Comparison of ENCODE assay signal across 8 mouse cellular contexts in genomic region chr6:30047271-30048162, GRCm38 (mm10). TPM values are rescaled to one million over a fixed set of nuclear protein-coding genes. Genes with fewer than 3 reads are reported as not detected.
DNase-seq lines count a peak whose midpoint lies in the region; ATAC-seq and TF ChIP-seq lines count a peak whose summit lies in the region.

TSS of gene Nrf1 (plus strand) at chr6:30047988.

- peak within 1 kb of the TSS; percentile 99 for H3K9ac ChIP-seq in MEL (ENCODE audit: control insufficient read depth, low read depth, low read length, poor library complexity, severe bottlenecking)
- H3K9ac ChIP-seq in neural tube, embryonic 15.5 days (replicated peaks) = peak within 1 kb of the TSS; percentile 97

- peaks cover 50% of the 10 kb centered on the region for H3K79me2 ChIP-seq in MEL (ENCODE audit: control insufficient read depth, insufficient read depth, low read length, poor library complexity)

- ATAC-seq in neural tube, embryonic 15.5 days (ENCODE audit: low FRiP score) = peak; percentile 97

- H3K27ac ChIP-seq in MEL (ENCODE audit: control insufficient read depth, low read depth, low read length) = peak within 1 kb of the TSS; percentile 97
- H3K27ac ChIP-seq in layer of hippocampus, adult 2 months = peak within 1 kb of the TSS; percentile 100
- H3K27ac ChIP-seq in neural tube, embryonic 15.5 days (replicated peaks) = peak within 1 kb of the TSS; percentile 100

- WGBS in lung, adult 2 months = under 1% methylated on average over 67 of the region's 78 CpGs
- WGBS in neural tube, embryonic 15.5 days = under 1% methylated on average over 71 of the region's 78 CpGs

- peak within 1 kb of the TSS; percentile 79 for H3K4me2 ChIP-seq in neural tube, embryonic 15.5 days

- DNase-seq in MEL (ENCODE audit: low read depth, low spot score) = peak; percentile 89
- peak; percentile 89 for DNase-seq in cerebellum, adult 8-10 months
- peak; percentile 79 for DNase-seq in forelimb bud, embryonic 11.5 days (ENCODE audit: low read depth, low spot score)
- peak; percentile 95 for DNase-seq in heart, postnatal 4 days
- peak; percentile 91 to 95 for DNase-seq in layer of hippocampus, adult 2 months (ENCODE audit: low spot score in 2 of 2)
- DNase-seq in lung, adult 2 months = peak; percentile 93
- DNase-seq in testis, postnatal 10 days (ENCODE audit: low spot score) = peak; percentile 95

- TF ChIP-seq EP300 in MEL (IDR thresholded peaks at IDR 0.05; ENCODE audit: low read depth in 1 of 2, low read length in 2 of 2) = peak in 1 of 2 experiments; percentile 25; a peak in 2 of 4 replicates

- TF ChIP-seq POLR2A in MEL (IDR thresholded peaks at IDR 0.05; ENCODE audit: control insufficient read depth in 1 of 2, insufficient read depth in 1 of 2, low read depth in 1 of 2, low read length in 2 of 2, poor library complexity in 1 of 2) = peak; percentile 87 to 89; a peak in 3 of 4 replicates
- peak; percentile 88 for TF ChIP-seq POLR2A in lung, adult 2 months (IDR thresholded peaks at IDR 0.05; ENCODE audit: borderline replicate concordance, extremely low read depth, low read depth, low read length)

- peaks cover 2 to 29% of the 10 kb centered on the region in 2 experiments; a peak in 3 of 4 replicates for H3K36me3 ChIP-seq in MEL (ENCODE audit: control insufficient read depth in 1 of 2, insufficient read depth in 2 of 2, low read length in 2 of 2)
- no peaks in the 10 kb centered on the region for H3K36me3 ChIP-seq in neural tube, embryonic 15.5 days

- no peak for TF ChIP-seq CTCF in MEL (IDR thresholded peaks at IDR 0.05 in 2 of 3, conservative IDR thresholded peaks at IDR 0.05 in 1 of 3; ENCODE audit: control insufficient read depth in 1 of 3, insufficient read depth in 1 of 3, low read depth in 2 of 3, low read length in 3 of 3, poor library complexity in 1 of 3, severe bottlenecking in 1 of 3)
- TF ChIP-seq CTCF in layer of hippocampus, adult 2 months (conservative IDR thresholded peaks at IDR 0.05) = peak; percentile 66
- TF ChIP-seq CTCF in lung, adult 2 months (IDR thresholded peaks at IDR 0.05; ENCODE audit: insufficient read depth, low read length) = no peak

- H3K9me3 ChIP-seq in MEL (replicated peaks; ENCODE audit: insufficient read depth, low read length) = no peaks in the 10 kb centered on the region
- no peaks in the 10 kb centered on the region for H3K9me3 ChIP-seq in neural tube, embryonic 15.5 days (replicated peaks)

- H3K4me1 ChIP-seq in MEL (ENCODE audit: control insufficient read depth in 1 of 2, insufficient read depth in 2 of 2, low read length in 2 of 2) = peaks cover 14 to 18% of the 10 kb centered on the region in 2 experiments; a peak in 3 of 4 replicates
- peaks cover 12% of the 10 kb centered on the region for H3K4me1 ChIP-seq in lung, adult 2 months (ENCODE audit: control insufficient read depth, insufficient read depth, low read length)
- H3K4me1 ChIP-seq in neural tube, embryonic 15.5 days = peaks cover 38% of the 10 kb centered on the region

- no peaks in the 10 kb centered on the region for H3K27me3 ChIP-seq in MEL (ENCODE audit: control insufficient read depth in 1 of 2, insufficient read depth in 2 of 2, low read length in 2 of 2)
- H3K27me3 ChIP-seq in neural tube, embryonic 15.5 days (replicated peaks) = no peaks in the 10 kb centered on the region

- H3K4me3 ChIP-seq in MEL (ENCODE audit: control insufficient read depth in 1 of 2, insufficient read depth in 1 of 2, low read depth in 2 of 2, low read length in 2 of 2) = peak within 1 kb of the TSS; percentile 67 to 98
- peak within 1 kb of the TSS; percentile 95 for H3K4me3 ChIP-seq in layer of hippocampus, adult 2 months
- peak within 1 kb of the TSS; percentile 83 for H3K4me3 ChIP-seq in lung, adult 2 months (replicated peaks; ENCODE audit: extremely low read depth, low read depth, low read length)
- peak within 1 kb of the TSS; percentile 88 for H3K4me3 ChIP-seq in neural tube, embryonic 15.5 days (replicated peaks)

- no peak for TF ChIP-seq RAD21 in MEL (IDR thresholded peaks at IDR 0.05; ENCODE audit: low read depth, low read length)

TF ChIP-seq in MEL, 35 proteins besides CTCF, POLR2A, EP300 and RAD21:
- no peak for TF ChIP-seq ZKSCAN1 (IDR thresholded peaks at IDR 0.05; ENCODE audit: low read depth, low read length)
- TF ChIP-seq RCOR1 (IDR thresholded peaks at IDR 0.05; ENCODE audit: low read depth, low read length) = no peak
- TF ChIP-seq HCFC1 (IDR thresholded peaks at IDR 0.05; ENCODE audit: low read depth, low read length) = peak; percentile 72
- no peak for TF ChIP-seq MYC (IDR thresholded peaks at IDR 0.05; ENCODE audit: low read depth, low read length)
- no peak for TF ChIP-seq UBTF (IDR thresholded peaks at IDR 0.05; ENCODE audit: borderline replicate concordance, insufficient read depth, low read depth, low read length)
- TF ChIP-seq MEF2A (IDR thresholded peaks at IDR 0.05; ENCODE audit: extremely low read depth, insufficient replicate concordance, low read depth, low read length, poor library complexity, severe bottlenecking) = no peak
- TF ChIP-seq SIN3A (IDR thresholded peaks at IDR 0.05; ENCODE audit: low read length) = peak; percentile 59
- 0 out of 2 replicates have a peak, but pooled peaks have one; percentile 31 for TF ChIP-seq E2F4 (IDR thresholded peaks at IDR 0.05; ENCODE audit: borderline replicate concordance, low read depth, low read length)
- no peak for TF ChIP-seq POLR2AphosphoS5 (IDR thresholded peaks at IDR 0.05; ENCODE audit: borderline replicate concordance, low read depth, low read length)
- TF ChIP-seq ELF1 (IDR thresholded peaks at IDR 0.05; ENCODE audit: low read depth, low read length) = no peak
- peak; percentile 84 for TF ChIP-seq POLR2AphosphoS2 (IDR thresholded peaks at IDR 0.05; ENCODE audit: low read length)
- TF ChIP-seq SMC3 (IDR thresholded peaks at IDR 0.05; ENCODE audit: low read depth, low read length) = no peak
- TF ChIP-seq GATA1 (IDR thresholded peaks at IDR 0.05; ENCODE audit: low read depth, low read length) = no peak
- TF ChIP-seq ZNF384 (IDR thresholded peaks at IDR 0.05; ENCODE audit: low read depth, low read length) = no peak
- no peak for TF ChIP-seq KAT2A (conservative IDR thresholded peaks at IDR 0.05; ENCODE audit: low read depth, low read length)
- TF ChIP-seq MYB (IDR thresholded peaks at IDR 0.05; ENCODE audit: low read depth, low read length) = no peak
- TF ChIP-seq USF2 (IDR thresholded peaks at IDR 0.05; ENCODE audit: borderline replicate concordance in 1 of 2, insufficient read depth in 1 of 2, low read depth in 1 of 2, low read length in 2 of 2) = no peak
- TF ChIP-seq TAL1 (IDR thresholded peaks at IDR 0.05; ENCODE audit: low read length) = no peak
- peak; percentile 80 for TF ChIP-seq MAZ (IDR thresholded peaks at IDR 0.05; ENCODE audit: low read depth, low read length)
- peak; percentile 81 for TF ChIP-seq NRF1 (IDR thresholded peaks at IDR 0.05; ENCODE audit: insufficient read depth, low read depth, low read length, poor library complexity, severe bottlenecking)
- no peak for TF ChIP-seq USF1 (IDR thresholded peaks at IDR 0.05; ENCODE audit: low read depth, low read length)
- TF ChIP-seq MAFK (IDR thresholded peaks at IDR 0.05; ENCODE audit: borderline replicate concordance, low read depth, low read length) = no peak
- no peak for TF ChIP-seq ZC3H11A (IDR thresholded peaks at IDR 0.05; ENCODE audit: low read depth, low read length)
- TF ChIP-seq ZMIZ1 (IDR thresholded peaks at IDR 0.05; ENCODE audit: low read depth, low read length) = peak; percentile 94
- 0 out of 2 replicates have a peak, but pooled peaks have one; percentile 28 for TF ChIP-seq ETS1 (IDR thresholded peaks at IDR 0.05; ENCODE audit: low read depth, low read length)
- TF ChIP-seq MXI1 (IDR thresholded peaks at IDR 0.05; ENCODE audit: low read depth, low read length) = peak; percentile 52; the same call in 1 of the 2 replicates
- TF ChIP-seq CHD2 (IDR thresholded peaks at IDR 0.05; ENCODE audit: low read length) = no peak; the same call in 1 of the 2 replicates
- peak; percentile 68; the same call in 1 of the 2 replicates for TF ChIP-seq BHLHE40 (IDR thresholded peaks at IDR 0.05; ENCODE audit: borderline replicate concordance, low read depth, low read length)
- peak; percentile 30; the same call in 1 of the 2 replicates for TF ChIP-seq TCF12 (IDR thresholded peaks at IDR 0.05; ENCODE audit: low read depth, low read length)
- TF ChIP-seq NELFE (IDR thresholded peaks at IDR 0.05; ENCODE audit: low read depth, low read length) = peak; percentile 96
- no peak for TF ChIP-seq JUND (IDR thresholded peaks at IDR 0.05; ENCODE audit: low read depth, low read length)
- no peak for TF ChIP-seq GABPA (IDR thresholded peaks at IDR 0.05; ENCODE audit: low read depth, low read length)
- TF ChIP-seq CHD1 (IDR thresholded peaks at IDR 0.05; ENCODE audit: low read depth, low read length) = peak; percentile 97; the same call in 1 of the 2 replicates
- TF ChIP-seq TBP (IDR thresholded peaks at IDR 0.05; ENCODE audit: low read depth, low read length) = no peak
- TF ChIP-seq MAX (IDR thresholded peaks at IDR 0.05; ENCODE audit: low read length) = peak; percentile 51; the same call in 1 of the 2 replicates
TF ChIP-seq in MEL: peak in this region for 14.

RNA-seq across cellular contexts. Expression of gene Nrf1, which starts in this region (rescaled TPM):
- 60.4 and 65.2 TPM in 2 replicates for total RNA-seq in MEL (2012; rRNA removed)
- 10 to 100 TPM; 56.5 to 93.7 TPM for polyA plus RNA-seq in MEL (2012; ENCODE audit: insufficient read depth in 1 of 2, insufficient read length in 2 of 2, low read depth in 1 of 2, low replicate concordance in 2 of 2, missing spikeins in 1 of 2)
- 10 to 100 TPM; 25.7 to 33.2 TPM for total RNA-seq in heart, postnatal 4 days (2021)
- 10 to 100 TPM; 25.9 to 26.0 TPM for total RNA-seq in layer of hippocampus, adult 2 months (2021)
- 27.3 and 31.9 TPM in 2 replicates for polyA plus RNA-seq in lung, adult 2 months (2012; rRNA removed)
- polyA plus RNA-seq in neural tube, embryonic 15.5 days (2015; fragmentation: Nextera tagmentation; extraction: Ambion mirVana) = 29.9 and 35.2 TPM in 2 replicates

Comparison
In these comparisons a context has a peak if more than half of its experiments do, and no peak if none do; other contexts are left out.
1. Peak in every context shown above with its lines: DNase-seq, ATAC-seq, H3K4me3 ChIP-seq and H3K27ac ChIP-seq.